Mouse (Mus musculus) forebrain, embryonic 14.5 days (tissue): Measurements from ENCODE around the gene Apoc3. TPM values are rescaled to one million over a fixed set of nuclear protein-coding genes. Genes with fewer than 3 reads are reported as not detected.

Experiments
- polyA plus RNA-seq: library from polyadenylated mRNA; unstranded; fragments of >200 nt; fragmentation: Nextera tagmentation; extraction: Ambion mirVana; gene quantifications from 2 replicates; pipeline ENCODE4 v1.2.1, GENCODE M21; 2014

Apoc3 gene
- polyA plus RNA-seq, 1 experiment from 2014 or later = not detected

Other genes starting within 250 kb of the Apoc3 start
- 314 and 359 TPM in 2 replicates for gene Pafah1b2, start 222.9 kb downstream of the Apoc3 start, polyA plus RNA-seq
- gene Sik3, start 222.8 kb downstream of the Apoc3 start, polyA plus RNA-seq = 5.0 and 5.7 TPM in 2 replicates
- 1.6 and 2.0 TPM in 2 replicates for gene Apoa1, start 7.1 kb downstream of the Apoc3 start, polyA plus RNA-seq
- not detected in 2 replicates for gene Apoa4, start 5.1 kb upstream of the Apoc3 start, polyA plus RNA-seq
- not detected in 2 replicates for gene Apoa5, start 33.0 kb upstream of the Apoc3 start, polyA plus RNA-seq
- 68.8 and 70.1 TPM in 2 replicates for gene Zpr1, start 37.4 kb upstream of the Apoc3 start, polyA plus RNA-seq
- 14.9 and 18.7 TPM in 2 replicates for gene Bud13, start 47.4 kb upstream of the Apoc3 start, polyA plus RNA-seq
- gene 4931429L15Rik, start 84.3 kb upstream of the Apoc3 start, polyA plus RNA-seq = not detected in 2 replicates